Mouse (Mus musculus) olfactory bulb, adult 2 months (tissue): ENCODE measurements around the gene Eef1a2.

Source experiments
- CTCF ChIP-seq: fragments of 200-500 bp; IDR thresholded peaks from 2 replicates; pipeline ENCODE4 v1.5.1; 2012; ENCODE audit warnings: low read depth, mild to moderate bottlenecking, low read length, moderate library complexity; ENCODE audit not compliant: insufficient read depth
- POLR2A ChIP-seq: fragments of 200-500 bp; IDR thresholded peaks from 2 replicates; pipeline ENCODE4 v1.6.1; 2012; ENCODE audit warnings: mild to moderate bottlenecking, low read depth, low read length, moderate library complexity; ENCODE audit not compliant: insufficient read depth

- TF ChIP-seq POLR2A (no peak), CTCF (no peak)
Measured at GRCm38 (mm10) chr2:181113762-181114361, 43.0 kb downstream of the Eef1a2 start.
